Mouse (Mus musculus) cerebellum, postnatal 14 days (tissue): ENCODE measurements around the gene Gstp2.
A peak's percentile ranks its signal among the peaks of the same experiment; 100 is the strongest.
"Not testable (repeated sequence)": the region's sequence is repeated elsewhere in the genome, so short reads cannot be mapped to it uniquely, and the experiment has no call there.

Experiments used
- DNase-seq, 2 experiments: peaks; one replicate each; pipeline ENCODE4 v3.0.0; 2021; ENCODE audit warnings: mixed read lengths in 2 of 2

The Gstp2 gene

GRCm38 (mm10) chr19:4047859-4048258 is 2.0 kb upstream of the Gstp2 start:
- DNase-seq = peak; percentile 89 to 95

- DNase-seq = no peak
Observed at GRCm38 (mm10) chr19:4046866-4047254, 1.0 kb upstream of the Gstp2 start.

- not testable (repeated sequence) for DNase-seq
Observed at GRCm38 (mm10) chr19:4044109-4044508, 1.7 kb downstream of the Gstp2 start.

GRCm38 (mm10) chr19:4042124-4042523 is 3.7 kb downstream of the Gstp2 start:
- no peak for DNase-seq

GRCm38 (mm10) chr19:4041500-4041899 is 4.3 kb downstream of the Gstp2 start:
- DNase-seq = not testable (repeated sequence)

- DNase-seq = not testable (repeated sequence)
Observed at GRCm38 (mm10) chr19:4040941-4041340, 4.9 kb downstream of the Gstp2 start.

- peak; percentile 78 for DNase-seq
Observed at GRCm38 (mm10) chr19:4037788-4038232, 8.0 kb downstream of the Gstp2 start, which contains the start of gene Gstp1. Gstp1 (minus strand) TSS chr19:4037985.

GRCm38 (mm10) chr19:4037154-4037787 is 8.6 kb downstream of the Gstp2 start:
- not testable (repeated sequence) for DNase-seq

- no peak for DNase-seq
Observed at GRCm38 (mm10) chr19:4036327-4037045, 9.3 kb downstream of the Gstp2 start.

GRCm38 (mm10) chr19:4033742-4034141 is 12.1 kb downstream of the Gstp2 start:
- DNase-seq = no peak

- no peak for DNase-seq
Observed at GRCm38 (mm10) chr19:4033298-4033697, 12.5 kb downstream of the Gstp2 start.

GRCm38 (mm10) chr19:4032668-4033067 is 13.2 kb downstream of the Gstp2 start:
- no peak for DNase-seq

GRCm38 (mm10) chr19:4027576-4027975 is 18.2 kb downstream of the Gstp2 start:
- no peak for DNase-seq

- no peak for DNase-seq
Observed at GRCm38 (mm10) chr19:4023185-4023584, 22.6 kb downstream of the Gstp2 start.

GRCm38 (mm10) chr19:4018743-4019583 is 26.9 kb downstream of the Gstp2 start:
- peak; percentile 88 to 90 for DNase-seq

- no peak for DNase-seq
Observed at GRCm38 (mm10) chr19:4017921-4018587, 27.8 kb downstream of the Gstp2 start.

- no peak for DNase-seq
Observed at GRCm38 (mm10) chr19:4015635-4016034, 30.2 kb downstream of the Gstp2 start.

GRCm38 (mm10) chr19:4014802-4015201 is 31.0 kb downstream of the Gstp2 start:
- DNase-seq = no peak

- no peak for DNase-seq
Observed at GRCm38 (mm10) chr19:4013066-4013465, 32.8 kb downstream of the Gstp2 start.

- peak; percentile 96 to 98 for DNase-seq
Observed at GRCm38 (mm10) chr19:4012432-4013022, 33.3 kb downstream of the Gstp2 start, which contains the start of gene Ndufv1. Ndufv1 (minus strand) TSS chr19:4012806.

- peak in 1 of 2 experiments; percentile 10 for DNase-seq
Observed at GRCm38 (mm10) chr19:4011086-4011485, 34.7 kb downstream of the Gstp2 start.

GRCm38 (mm10) chr19:4005971-4006370 is 39.9 kb downstream of the Gstp2 start:
- no peak for DNase-seq
